Mouse (Mus musculus) kidney, postnatal 14 days (tissue): Measurements from ENCODE around the gene Dbx2.

Experiments used
- DNase-seq: peaks from one replicate; pipeline ENCODE4 v3.0.0; 2022; ENCODE audit warnings: mixed read lengths

Dbx2 gene

GRCm38 (mm10) chr15:95655860-95656259, at the start of gene Dbx2:
Dbx2 (minus strand) TSS chr15:95655960.
- no peak for DNase-seq

GRCm38 (mm10) chr15:95702206-95702605, 46.4 kb upstream of the Dbx2 start:
- DNase-seq: no peak

GRCm38 (mm10) chr15:95701573-95701972, 45.8 kb upstream of the Dbx2 start:
- no peak for DNase-seq

GRCm38 (mm10) chr15:95699371-95699770, 43.6 kb upstream of the Dbx2 start:
- no peak for DNase-seq

GRCm38 (mm10) chr15:95693759-95694158, 38.0 kb upstream of the Dbx2 start:
- no peak for DNase-seq

DNA sequence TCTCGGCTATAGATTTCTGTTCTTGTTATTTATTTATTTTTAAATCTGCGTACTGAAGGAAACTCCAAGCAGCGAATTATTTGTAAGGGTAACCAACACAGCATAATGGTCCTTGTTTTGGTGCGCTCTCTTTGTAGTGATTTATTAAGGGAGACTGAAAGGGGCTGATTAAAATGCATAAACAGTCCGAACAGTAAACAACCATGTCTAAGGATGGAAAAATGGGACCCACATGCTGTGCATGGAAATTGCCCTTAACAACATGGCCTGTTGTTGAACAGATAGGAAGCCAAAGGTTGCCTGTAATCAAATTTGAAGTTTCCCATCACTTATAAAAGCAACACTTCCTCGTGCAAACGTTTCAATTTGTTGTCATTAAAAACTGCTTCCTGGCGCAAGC, 35.8 kb upstream of the Dbx2 start:
- DNase-seq: no peak

- no peak for DNase-seq
Measured at GRCm38 (mm10) chr15:95691129-95691528, 35.4 kb upstream of the Dbx2 start.

DNA sequence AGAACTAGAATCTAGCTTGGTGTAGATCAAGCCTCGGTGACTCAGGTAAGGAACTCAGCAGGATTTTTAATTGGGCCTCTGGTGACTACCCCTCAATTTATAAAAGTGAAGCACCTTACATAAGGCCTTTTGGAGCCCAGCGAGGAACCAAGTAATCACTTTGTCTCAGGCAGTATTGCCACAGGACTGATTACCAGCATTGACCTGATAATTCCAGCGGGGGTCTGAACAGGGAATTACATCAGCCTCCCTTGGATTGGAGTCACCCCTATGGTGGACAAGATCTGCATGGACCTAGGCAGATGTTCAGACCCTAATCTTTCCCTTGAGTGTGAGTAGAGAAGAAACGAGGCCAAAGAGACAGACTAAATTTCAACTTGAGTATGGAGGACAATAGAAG, 26.9 kb upstream of the Dbx2 start:
- DNase-seq: no peak

DNA sequence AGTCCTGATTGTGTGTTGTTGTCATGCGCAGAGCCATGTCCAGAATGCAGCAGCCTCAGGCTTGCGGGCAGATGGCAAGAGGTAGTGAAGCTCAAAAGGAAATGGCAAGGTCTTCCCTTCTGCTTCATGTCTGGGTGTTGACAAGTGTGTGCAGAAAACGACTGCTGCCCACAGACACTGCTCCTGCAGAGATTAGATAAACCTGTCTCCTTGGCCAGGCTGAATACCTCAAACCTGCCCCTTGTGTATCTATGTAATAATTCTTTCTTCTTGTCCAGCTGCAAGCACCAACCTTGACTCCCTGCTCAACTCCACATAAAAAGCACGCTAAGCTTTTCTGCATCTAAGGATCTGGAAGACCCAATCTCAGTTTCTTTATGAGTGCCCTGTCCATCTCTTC, 19.9 kb upstream of the Dbx2 start:
- no peak for DNase-seq

- no peak for DNase-seq
Measured at GRCm38 (mm10) chr15:95675176-95675575, 19.4 kb upstream of the Dbx2 start.

- no peak for DNase-seq
Measured at GRCm38 (mm10) chr15:95667209-95667608, 11.4 kb upstream of the Dbx2 start.

DNA sequence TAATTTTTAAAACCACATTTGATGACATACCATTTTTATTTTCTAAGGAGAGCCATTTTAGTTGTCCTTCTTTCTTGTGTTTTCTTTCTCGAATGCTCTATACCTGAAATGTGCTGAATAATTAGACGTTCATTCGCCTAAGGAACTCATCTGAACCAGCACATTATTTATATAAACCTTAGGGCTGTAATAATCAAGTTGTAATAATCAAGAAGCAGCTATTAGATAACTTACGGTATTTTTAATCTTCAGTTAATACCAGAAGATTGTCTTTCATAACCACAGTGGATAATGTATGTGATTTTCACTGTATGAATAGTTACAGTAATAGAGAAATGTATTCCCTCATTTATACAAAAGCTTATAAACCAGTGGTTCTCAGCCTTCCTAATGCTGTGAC, 9.2 kb upstream of the Dbx2 start:
- no peak for DNase-seq

GRCm38 (mm10) chr15:95661718-95662117, 6.0 kb upstream of the Dbx2 start:
- DNase-seq: no peak

DNA sequence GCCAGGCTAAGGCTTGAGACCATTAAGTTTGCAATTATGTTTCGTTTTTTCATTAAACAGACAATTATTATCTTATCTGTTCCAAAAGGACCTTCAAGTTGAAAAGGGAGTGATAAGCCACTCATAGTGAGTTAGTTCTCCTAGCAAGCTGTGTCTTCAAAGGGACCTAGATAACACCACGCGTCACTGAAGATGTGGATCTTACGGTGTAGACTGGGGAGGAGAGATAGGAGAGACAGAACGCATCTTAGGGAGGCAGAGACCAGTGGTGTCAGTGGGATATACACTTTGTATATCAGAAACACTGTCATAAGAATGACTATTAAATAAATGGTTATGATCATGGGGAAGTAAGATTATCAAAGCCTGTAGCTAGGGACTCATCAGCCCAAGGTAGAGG, 4.6 kb upstream of the Dbx2 start:
- no peak for DNase-seq

- no peak for DNase-seq
Measured at GRCm38 (mm10) chr15:95654211-95654897, 1.4 kb downstream of the Dbx2 start.

DNA sequence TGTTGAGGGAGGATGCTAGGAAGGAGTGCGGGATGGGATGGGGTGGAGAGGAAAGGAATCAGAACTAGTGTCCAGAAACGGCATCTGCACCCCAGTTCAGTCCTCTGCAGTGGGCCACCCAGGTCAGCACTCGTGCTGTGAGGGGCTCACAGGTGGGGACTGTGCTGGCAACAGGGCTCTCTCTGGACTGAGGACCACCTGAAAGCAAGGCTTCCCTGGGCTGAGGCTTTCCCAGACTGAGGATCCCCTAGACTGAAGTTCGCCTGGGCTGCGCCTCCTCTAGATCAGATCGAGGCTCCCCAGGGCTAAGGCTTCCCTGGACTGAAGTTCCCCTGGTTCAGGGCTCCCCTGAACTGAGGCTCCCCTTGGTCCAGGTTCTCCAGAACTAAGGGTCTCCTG, 1.9 kb downstream of the Dbx2 start:
- DNase-seq: no peak

DNA sequence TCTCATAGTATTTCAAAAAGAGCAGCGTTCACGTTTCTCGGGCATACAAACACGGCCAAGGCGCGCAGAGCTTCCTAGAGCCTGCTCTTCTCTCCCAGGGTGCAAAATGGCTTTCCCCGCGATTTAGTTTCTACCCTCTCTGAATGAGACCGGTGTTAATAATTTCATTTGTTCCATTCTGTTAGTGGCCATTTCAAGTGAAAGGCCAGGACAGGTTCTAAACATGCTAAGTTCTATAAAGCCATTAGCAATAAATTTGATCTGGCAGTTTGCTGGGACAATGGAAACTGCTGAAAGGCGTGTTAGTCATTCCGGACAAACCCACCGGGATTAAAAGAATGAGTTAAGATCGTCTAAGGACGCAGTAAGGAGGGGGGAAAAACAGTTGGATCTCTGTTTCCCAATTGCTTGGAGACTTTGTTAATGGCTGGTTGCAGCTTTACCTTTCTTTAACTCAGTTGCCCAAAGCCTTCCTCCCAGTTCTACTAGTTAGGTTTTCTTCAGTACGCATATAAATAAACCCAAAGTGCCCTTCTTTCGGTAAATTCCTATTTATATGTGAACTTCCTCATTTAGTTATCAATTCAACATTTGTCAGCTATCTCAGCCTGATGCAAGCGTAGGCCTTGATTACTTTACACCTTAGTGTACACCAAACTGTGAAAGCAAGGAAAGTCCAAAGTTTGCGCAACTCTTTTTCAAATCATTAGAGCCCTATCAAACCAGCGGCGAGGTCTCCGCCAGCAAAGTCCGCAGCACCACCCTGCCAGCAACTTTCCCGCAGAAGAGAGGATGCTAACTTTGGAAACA, 2.7 kb downstream of the Dbx2 start:
- no peak for DNase-seq

DNA sequence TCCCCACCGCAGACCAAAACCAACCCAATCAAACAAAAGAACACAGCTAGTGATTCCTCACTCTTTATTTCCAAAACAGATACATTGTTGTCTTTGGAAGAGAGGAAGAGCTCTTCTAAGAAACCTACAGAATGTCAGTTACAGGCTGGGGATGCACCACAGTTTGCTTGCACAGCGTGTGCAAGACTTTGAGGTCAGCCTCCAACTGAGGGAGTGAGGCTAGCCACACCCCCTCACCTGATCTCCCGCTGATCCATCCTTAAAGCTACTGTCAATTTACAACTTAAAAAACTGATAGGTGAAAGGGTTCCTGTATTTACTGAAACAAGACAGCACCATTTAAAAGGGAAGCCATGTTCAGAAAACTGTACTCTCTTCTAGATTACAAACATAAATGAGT, 3.9 kb downstream of the Dbx2 start:
- DNase-seq: no peak

DNA sequence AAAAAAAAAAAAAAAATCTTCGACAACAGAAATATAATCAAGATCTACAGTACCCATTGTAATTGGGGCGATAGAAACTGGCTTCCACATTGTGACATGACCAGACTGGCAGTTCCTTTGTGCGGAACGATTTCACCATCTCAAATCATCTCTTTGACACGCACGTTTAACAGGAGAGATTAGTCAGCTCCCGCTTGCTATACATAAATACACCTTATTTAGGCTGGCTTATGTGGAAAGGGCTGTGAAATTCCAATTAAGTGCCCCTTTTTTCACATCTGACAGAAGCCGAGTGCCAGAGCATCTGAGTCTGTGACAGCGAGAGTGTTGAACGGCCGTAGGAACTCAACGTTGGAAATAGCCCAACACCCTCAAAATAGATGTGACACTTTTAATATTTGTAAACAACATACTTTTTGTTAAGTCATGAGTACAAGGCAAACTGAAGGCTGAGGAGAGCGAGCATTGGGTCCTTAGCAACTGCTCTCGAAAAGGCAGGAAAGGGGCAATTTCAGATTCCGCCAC, 12.2 kb downstream of the Dbx2 start:
- no peak for DNase-seq

DNA sequence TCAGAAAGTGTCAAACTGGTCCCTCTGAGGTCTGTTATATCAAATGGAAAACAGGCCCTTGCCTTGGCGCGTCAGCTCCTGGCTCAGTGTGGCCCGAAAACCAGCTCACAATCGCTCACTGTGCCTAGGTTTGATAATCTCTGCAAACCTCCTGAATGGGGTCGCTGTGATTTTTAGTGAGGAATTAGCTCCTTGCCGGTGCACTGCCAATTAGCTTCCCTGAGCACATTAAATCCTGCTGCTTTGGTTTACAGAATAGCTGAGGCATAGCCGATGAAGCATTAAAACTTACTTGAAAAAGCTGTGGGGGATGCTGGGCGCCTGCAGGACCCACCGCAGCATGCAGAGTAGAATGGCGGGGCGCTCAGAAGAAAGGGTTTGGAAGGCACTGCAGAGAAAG, 15.4 kb downstream of the Dbx2 start:
- no peak for DNase-seq

- DNase-seq: no peak
Measured at GRCm38 (mm10) chr15:95639829-95640134, 16.0 kb downstream of the Dbx2 start.

- DNase-seq: no peak
Measured at GRCm38 (mm10) chr15:95639115-95639828, 16.5 kb downstream of the Dbx2 start.

DNA sequence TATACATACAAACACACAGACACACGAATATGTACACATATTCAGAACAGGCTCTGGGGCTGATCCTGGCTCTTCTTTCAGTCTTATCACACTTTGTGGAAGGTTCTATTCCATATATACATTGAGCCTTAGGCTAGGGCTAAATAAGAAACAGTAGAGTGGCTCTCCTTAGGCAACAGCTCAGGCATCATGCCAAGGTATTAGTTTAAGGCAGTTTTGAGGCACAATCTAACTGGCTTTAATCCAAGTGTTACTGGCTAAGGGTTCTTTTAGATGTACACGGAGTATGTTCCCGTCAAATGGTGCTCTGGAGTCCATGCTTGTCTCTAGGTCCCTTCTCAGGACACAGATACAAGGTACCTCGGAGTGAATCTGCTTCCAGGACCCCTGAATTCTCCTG, 31.4 kb downstream of the Dbx2 start:
- DNase-seq: no peak

DNA sequence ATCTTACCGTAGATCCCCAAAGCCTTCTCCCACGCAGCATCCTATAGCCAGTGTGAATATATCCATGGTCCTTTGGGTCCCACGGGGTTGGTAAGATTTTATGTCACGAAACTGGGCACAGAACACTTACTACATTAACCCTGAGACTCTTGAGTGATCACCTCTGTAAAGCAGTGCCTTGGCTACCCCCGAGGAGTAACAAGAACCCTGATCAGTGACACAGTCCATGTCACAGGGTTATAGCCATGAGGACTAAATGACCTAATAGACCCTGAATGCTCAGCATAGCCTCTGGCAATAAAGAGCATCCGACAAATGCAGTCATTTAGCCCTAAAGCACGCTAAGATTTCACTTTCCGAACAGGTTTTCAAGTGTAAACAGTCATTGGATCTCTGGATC, 33.0 kb downstream of the Dbx2 start:
- DNase-seq: no peak
